Mouse (Mus musculus): ENCODE data around the gene Mgat5.
A peak's percentile ranks its signal among the peaks of the same experiment; 100 is the strongest.

Mgat5 gene

DNA sequence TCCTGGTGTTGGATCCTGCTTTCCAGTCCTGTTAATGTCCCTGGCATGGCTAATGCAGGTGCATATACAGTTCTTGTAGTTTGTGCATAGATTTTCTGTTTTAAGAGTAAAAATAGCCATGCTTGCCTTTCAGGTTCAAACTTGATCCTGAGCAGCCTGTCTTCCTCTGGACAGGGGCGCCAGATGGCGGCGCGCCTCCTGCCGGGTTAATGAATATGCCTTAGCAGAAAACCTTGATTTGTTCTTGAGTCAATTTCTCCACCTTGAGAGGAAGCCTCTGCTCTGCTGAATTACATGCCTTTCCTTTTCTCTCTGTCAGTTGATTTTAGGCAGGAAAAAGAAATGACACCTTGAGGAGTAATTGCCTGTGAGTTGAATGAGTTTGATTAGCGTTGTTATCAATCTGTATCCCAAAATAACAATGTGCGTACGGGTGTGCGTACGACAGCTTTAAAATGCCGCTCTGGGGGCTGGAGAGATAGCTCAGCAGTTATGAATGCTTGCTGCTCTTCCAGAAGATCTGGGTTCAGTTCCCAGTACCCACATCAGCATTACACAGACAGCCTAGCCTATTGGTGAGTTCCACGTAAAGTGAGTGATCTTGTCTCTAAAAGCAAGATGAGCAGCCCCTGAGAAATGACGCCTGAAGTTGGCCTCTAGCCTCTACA lies 57.5 kb downstream of the Mgat5 start:
- DNase-seq (ENCODE audit: low spot score): peak; percentile 8

DNA sequence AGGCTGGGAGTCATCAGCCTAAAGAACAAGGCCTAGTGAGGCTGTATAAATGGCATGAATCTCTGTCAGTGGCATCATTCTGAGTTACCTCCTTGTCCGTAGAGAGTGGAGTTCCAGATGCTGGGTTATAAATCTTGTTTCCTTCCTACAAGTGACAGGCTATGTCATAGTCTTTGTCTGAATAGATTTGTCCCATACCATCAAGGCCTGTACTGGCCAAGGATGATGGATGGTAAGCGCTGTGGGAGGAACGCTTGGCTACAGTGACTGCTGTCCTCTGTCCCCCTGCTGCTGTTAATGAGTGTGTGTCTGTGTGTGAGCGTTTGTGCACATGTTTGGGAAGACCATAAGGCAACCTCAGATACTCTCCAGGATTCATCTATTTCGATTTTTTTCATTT lies 63.2 kb downstream of the Mgat5 start:
- no peak for DNase-seq (ENCODE audit: low spot score)

DNA sequence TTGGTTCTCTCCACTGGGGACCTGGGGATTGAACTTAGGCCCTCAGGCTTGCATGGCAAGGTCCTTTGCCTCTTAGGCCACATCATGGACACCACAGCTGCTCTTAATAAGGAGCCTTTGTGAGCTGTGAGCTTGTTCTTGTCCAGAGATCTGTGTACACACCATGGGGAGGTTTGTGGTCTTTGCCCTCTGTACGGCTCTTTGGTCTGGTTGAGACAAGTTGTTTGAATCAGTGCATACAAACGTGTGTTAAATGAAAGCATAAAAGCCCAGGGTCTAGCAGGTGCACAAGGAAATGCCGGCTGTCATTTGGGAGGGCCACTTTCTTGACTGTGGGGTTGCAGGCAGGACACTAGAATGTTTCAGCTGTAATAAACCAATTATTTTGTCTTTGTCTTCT lies 64.5 kb downstream of the Mgat5 start:
- no peak for DNase-seq (ENCODE audit: low spot score)

DNA sequence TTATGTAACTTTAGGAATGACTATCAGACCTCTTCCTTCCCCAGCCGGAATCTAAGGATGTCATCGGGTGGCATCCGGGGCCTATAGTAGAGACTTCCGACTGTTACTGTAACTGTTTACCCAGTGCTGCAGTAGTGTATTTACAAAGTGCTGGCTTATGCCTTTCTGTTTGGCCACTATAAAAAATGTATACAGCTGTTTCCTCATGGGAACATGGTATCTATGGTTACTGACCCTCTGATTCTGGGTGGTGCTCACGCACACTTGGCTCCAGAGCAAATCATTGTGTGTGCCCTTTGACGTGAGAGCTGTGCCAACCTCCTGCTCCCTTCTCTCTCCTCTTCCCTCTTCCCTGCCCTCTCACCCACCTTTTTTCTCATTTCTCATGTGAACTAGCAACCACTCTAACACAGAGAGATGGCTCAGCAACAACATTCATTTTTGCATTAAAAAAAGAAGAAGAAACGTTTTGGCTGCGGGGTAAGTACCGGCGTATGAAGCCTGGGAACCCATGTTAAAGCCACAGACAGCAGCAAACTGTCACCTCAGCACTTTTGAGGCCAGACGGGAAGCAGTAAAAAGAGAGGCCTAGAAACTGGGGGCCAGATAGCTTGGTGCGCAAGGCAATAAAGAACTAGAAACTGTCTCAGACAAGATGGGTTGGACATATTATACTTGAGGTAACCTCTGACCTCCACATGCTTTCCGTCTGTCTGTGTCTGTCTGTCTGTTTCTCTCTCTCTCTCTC lies 65.6 kb downstream of the Mgat5 start:
- DNase-seq (ENCODE audit: low spot score): no peak

DNA sequence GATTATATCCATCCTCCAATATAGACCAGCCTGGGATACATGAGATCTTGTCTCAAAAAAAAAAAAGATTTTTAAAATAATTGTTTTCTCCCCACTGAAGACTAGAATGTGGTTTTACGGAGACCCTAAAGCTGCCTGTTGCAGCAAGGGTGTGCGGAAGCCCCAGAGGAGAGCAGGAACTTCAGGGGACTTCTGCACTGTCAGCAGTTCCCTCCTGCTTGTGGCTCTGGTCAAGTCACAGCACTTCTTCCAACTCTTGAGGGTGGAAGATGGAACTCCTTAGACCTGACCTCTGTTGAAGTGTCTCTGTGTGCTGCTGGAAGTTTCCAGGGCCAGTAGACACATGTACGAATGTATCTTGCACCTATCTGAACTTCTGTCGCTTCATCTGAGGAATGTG lies 66.3 kb downstream of the Mgat5 start:
- no peak for DNase-seq (ENCODE audit: low spot score)

DNA sequence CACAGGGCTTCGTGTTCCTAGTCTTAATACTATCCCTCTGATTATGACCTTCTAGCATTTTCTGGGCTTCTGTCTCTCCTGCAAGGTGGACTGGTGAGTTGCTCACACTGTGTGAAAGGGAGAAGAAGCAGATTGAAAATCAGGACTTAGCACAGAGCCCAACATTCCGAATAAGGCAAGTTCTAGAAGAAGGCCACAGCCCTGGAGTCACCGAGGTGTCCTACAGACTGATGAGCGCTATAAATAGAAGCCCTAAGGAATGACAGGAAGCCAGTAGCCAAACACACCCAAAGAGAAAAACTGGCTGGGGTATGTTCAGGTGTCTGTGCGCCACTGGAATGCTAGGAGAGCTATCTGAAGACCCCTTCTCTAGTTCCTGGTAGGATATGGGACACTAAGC lies 68.5 kb downstream of the Mgat5 start:
- no peak for DNase-seq (ENCODE audit: low spot score)

DNA sequence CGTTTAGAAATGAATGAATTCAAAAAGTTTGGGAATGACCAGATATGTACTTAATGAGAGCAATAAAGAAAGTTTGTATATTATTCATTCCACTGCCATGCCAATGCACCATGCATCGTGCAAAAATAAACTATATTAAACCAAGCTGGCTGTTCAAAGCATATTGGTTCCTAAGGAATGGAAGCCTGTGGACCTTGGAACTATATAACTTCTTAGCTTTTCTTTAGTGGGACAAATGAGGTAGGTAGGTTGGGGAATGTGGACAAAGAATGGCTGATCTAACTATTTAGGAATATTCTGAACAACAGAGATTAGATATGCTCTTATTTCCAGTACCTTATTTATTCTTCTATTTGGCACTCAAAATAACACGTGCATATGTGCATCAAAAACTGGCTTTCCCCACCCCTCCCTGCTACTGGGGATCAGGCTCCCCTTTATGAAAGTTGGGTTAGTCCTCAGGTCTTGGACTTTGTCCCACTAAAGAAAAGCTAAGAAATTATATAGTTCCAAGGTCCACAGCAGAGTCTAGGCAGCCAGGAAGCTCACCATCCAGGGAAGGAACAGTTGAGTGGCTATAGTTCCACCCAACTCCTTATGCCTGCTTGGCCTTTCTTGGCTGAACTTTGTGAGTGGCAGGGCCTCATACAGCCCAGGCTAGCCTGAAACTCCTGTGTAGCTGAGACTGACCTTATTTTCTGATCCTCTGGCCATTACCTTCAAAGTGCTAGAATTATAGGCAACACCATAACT lies 70.9 kb downstream of the Mgat5 start:
- DNase-seq (ENCODE audit: low spot score): no peak

DNA sequence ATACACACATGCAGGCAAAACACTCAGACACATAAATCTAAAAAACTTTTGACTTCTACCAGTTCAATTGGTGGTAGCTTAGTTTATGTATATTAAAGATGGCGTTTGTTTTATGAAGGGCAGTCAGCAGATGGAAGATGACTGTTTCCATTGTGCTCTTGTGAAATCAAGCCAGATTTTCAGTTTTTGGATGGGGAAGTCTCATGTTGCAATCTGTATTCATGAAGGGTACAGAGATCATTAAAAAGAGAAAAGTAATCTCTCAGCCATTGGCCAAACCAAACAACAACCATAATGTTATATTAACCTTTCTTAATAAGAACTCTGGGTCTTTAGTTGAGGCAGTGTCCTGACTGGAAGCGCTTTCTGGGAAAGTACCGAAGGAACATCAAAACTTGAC lies 73.3 kb downstream of the Mgat5 start:
- no peak for DNase-seq (ENCODE audit: low spot score)

DNA sequence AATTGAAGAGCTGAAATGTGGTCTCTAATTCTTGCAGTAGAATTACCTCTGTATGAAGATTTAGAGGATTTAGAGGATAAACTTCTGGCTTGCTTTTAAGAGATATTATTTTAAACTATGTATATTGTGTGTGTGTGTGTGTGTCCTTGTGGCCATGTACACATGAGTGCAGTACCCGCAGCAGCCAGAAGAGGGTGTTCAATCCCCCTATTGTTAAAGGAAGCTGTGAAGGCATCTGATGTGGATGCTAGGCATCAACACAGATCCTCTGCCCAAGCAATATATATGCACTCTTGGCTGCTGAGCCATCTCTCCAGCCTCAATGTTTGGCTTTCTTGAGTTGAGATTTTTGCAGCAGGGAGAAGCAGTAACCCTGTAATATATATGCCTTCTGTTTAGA lies 75.4 kb downstream of the Mgat5 start:
- peak; percentile 16 for DNase-seq (ENCODE audit: low spot score)

DNA sequence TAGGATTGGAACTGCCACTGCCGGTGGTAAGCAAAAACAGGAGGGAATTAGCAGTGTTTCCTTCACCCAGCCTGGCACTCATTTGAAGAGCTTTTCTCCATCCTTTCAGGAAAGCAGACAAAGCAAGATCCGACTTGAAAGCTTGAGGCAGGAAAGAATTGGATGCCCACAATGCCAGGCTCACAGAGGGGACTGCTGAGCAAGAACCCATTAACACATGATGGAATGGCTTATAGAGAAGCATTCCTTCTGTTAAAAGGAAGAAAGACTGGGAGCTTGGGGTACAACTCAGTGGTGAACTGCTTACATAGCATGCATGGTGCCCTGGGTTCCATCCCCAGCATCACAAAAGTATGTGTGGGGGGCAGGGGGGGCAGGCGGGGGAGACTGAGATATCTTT lies 80.2 kb downstream of the Mgat5 start:
- DNase-seq (ENCODE audit: low spot score): no peak

DNA sequence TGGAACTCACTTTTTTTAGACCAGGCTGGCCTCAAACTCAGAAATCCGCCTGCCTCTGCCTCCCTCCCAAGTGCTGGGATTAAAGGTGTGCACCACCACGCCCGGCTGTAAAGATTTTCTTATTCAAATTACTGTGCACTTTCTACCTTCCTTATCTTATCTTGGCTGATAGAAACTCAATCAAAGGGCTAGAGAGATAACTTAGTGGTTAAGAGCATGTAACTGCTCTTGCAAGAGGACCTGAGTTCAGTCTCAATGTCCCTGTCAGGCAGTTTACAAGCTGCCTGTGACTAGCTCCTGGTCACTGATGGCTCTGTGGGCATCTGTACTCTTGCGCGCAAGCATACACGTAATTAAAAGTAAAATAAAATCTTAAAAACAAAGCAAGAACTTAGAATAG lies 82.7 kb downstream of the Mgat5 start:
- no peak for DNase-seq (ENCODE audit: low spot score)

DNA sequence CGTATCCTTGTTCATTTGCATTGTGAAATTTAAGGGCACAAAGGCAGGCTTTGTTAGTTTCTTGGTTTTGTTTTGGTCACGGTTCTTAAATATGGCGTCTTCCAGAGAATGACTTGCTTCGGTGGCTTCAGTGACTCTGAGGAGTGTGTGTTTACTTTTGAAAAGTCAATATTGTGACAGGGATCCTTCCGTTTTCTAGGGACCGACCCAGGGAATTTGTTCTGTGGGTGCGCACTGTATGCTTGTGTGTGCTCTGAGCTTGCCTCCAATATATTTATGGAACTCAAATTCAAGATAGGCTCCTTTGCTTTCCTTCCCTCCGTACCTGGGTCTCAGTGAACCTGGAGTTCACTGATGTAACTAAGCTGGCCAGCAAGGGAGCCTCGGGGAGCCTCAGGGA lies 86.1 kb downstream of the Mgat5 start:
- no peak for DNase-seq (ENCODE audit: low spot score)

DNA sequence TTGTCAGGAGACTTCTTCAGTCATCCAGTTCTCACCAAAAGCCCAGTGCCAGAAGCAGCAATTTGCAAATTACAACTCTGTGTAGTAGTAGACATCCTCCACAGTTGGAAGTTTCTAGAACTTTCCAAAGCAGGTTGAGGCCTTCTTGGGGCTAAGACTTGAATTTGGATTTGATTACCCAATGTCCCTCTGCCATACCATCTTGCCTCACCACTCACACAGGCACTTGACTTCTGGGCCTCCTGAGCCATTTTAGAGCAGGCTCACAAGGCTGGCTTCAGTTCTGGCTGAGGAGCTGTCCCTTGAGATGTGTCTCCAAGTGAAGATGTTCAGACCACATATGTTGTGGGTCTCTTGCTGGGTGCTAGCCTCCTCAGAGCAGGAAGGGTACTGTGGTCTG lies 86.9 kb downstream of the Mgat5 start:
- no peak for DNase-seq (ENCODE audit: low spot score)

DNA sequence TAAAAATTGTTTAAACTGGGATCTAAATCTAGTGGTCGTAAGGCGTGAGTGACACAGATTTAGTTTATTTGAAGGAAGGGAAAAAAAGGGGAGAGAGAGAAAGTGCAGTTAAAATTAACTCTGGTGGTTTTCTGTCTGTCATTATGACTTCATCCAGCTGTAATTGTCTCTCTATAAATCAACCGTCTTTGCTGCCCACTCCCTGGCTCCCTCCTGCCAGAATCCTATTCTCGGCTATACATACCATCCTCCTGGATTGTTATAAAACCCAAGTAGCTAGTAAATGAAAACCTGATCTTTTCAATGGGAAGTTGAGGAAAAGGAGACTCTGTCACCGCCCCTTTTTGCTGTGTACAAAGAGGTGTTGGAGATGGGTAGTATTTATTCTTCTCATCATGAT lies 88.5 kb downstream of the Mgat5 start:
- no peak for DNase-seq (ENCODE audit: low spot score)

DNA sequence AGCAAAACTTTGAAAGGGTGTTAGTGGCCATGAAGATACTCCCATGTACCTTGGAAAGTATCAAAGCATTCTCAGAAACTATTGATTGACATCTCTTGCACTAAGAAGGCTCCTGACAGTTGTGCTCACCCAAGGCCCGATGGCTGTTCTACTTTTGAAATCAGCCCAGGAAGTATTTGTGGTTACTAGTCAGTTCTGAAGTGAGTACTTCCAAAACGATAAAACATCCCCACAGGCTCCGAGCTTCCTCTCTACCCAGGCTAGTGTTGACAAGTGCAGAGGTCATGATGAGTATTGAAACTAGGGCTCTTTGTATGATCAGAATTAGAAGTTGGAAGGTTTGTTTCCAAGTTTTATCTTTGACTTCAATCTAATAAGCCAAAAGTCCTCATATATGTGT lies 92.0 kb downstream of the Mgat5 start:
- no peak for DNase-seq (ENCODE audit: low spot score)

DNA sequence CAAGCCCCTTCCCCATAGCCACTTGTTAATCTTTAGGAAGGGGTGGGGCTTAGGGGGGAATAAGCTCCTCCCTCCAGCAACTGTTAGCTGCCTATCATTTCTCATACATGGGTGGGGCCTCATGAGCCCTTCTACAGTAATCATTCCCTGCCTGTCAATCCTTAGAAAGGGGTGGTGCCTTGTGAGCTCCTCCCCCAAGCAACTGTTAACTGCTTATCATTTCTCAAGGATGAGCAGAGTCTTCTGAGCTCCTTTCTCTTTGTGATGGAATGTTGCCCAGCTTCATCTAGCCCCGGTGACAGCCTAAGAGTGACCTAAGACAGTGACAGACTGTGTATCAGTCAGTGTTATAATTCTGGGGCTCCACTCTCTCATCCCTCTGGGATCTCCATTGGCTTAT lies 95.0 kb downstream of the Mgat5 start:
- no peak for DNase-seq (ENCODE audit: low spot score)

DNA sequence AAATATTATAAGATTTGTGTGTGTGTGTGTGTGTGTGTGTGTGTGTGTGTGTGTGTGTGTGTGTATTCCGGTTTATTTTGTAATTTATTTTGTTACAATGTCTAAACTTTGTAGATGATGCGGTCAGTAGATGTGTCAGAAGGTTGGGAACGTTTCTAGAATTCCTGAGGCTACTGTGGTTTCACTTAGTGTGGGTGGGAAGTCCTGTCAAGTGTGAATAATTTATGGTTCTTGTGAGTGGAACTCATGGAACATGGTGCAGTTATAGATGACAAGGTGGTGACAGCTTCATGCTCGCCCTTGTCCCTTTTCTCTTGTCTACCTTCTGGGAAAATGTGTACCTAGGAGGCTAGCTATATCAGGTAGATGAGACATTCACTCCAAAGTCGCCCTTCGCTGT lies 96.2 kb downstream of the Mgat5 start:
- no peak for DNase-seq (ENCODE audit: low spot score)

DNA sequence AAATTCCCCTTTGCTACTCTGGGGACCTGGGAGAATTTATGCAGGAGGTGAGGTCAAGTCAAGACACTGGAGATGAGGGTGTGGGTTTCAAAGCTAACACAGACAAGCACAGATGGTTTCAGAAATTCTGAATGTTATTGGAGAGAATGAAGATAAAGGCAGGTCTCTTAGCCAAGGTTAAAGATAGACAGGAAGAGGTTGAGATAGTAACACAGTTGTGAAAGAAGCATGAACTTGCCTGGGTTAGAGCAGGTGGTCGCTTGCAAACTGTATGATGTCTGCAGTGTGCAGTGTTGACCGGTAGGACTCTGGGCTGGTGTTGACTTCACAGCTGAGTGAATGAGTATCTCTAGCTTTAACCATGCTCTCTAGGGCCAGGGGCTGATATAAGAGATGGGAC lies 97.8 kb downstream of the Mgat5 start:
- no peak for DNase-seq (ENCODE audit: low spot score)

DNA sequence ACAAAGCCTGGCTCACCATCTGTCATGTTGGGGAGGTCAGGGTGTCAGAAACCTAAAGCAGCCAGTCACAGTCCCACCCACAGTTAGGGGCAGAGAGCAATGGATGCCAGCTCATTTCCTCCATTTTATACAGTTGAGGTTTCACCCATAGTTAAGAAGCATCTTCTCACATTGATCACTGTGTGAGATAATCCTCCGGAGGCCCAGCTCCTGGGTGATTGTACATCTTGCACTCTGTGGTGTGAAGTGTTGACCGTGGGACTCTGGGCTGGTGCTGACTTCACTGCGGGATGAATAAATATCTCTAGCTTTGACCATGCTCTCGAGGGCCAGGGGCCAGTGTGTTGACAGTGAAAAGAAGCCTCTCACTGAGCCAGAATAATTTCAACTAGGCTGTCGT lies 99.0 kb downstream of the Mgat5 start:
- no peak for DNase-seq (ENCODE audit: low spot score)

DNA sequence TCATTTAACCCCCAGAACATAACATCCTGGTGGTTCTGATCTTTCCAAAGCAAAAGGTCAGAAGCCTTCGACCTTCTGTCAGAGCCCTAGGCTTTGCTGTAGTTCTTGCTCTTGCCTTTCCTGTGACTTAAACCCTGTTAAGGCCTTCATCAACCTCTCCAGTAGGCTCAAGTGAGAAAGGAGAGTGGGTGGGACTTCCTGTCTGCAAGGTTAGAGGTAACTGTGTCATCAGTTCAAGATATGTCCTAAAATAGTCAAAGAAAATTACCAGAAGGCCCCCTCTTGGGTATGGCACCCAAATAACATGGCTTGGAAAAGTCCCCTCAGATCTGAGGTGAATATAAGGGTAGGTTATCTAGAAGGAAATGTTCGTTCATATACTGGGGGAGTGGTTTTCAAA lies 99.5 kb downstream of the Mgat5 start:
- DNase-seq (ENCODE audit: low spot score): no peak

DNA sequence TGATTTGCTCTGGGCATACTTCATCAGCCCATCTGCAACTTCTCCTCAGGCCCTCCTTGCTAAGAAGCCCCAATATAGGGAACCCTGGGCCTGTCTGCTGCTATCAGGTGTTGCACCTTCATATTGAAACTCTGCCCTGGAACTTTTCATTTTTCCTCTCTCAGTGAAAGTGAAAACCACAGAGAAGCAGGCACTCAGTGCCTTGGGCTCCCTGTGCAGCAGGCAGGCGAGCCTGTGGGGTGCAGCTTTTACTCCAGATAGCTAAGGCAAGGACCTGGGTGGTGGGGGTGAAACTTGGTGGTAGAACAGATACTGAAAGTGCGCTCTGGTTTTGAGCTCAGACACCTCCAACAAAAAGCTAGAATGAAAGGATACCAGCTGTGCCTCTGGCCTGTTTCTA lies 100.8 kb downstream of the Mgat5 start:
- DNase-seq (ENCODE audit: low spot score): no peak

DNA sequence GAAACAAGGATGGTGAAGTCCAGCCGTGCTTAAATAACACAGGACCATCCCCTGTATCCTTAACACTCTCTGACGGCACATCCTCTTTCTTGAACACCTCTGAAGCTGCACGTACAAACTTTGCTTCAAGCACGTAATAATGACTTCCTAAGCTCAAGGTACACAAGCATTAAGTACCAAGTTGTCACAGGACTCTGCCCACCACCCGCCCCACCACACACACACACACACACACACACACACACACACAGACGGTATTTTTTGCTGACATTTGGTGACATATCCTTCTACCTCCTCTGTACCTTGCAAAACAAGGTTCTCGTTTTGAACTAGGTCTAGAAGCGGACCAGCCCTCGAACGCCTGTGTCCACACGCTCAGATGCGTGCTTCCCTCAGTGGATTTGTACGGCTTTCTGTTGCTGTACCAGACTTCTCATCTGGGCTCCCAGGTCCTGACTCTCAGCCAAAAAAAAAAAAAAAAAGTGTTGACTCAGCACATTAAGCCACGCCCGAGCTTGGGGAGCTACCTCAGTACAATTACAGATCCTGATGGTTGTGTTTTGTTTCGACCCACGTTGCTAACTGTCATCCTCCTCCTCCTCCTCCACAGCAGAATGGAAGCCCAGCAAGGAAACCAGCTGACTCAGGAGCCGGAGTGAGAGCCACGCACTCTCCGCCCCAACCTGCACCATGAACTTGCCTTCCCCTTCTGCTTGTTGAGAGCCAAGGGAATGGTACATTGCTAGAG lies 101.4 kb downstream of the Mgat5 start:
- no peak for DNase-seq (ENCODE audit: low spot score)

DNA sequence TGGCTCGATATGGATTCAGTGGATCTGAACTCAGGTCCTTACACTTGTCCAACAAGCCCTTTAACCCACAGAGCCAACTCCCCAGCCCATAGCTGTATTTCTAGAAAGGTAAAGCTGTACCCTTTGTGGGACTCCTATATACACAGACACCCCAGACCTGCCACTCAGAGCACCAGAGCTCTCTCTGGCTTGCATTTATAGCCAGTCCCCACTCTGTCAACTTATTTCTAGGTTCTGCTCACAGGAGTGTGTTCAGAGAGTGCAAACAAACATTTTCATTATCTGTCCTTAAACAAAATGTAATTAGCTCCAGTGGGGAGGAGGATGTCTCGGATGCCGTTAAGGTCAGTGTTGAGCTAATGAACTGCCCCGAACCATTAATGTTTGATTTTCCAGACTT lies 102.5 kb downstream of the Mgat5 start:
- DNase-seq (ENCODE audit: low spot score): no peak

All from retina, embryonic 14.5 days (tissue).